Mouse (Mus musculus) adrenal gland, adult 18-20 months (tissue): ENCODE measurements around the gene Slc6a1. TPM values are rescaled to one million over a fixed set of nuclear protein-coding genes. Genes with fewer than 3 reads are reported as not detected.

ENCODE experiments used
- DNase-seq, 2 experiments: peaks; one replicate each; pipeline ENCODE4 v3.0.0; 2021 to 2022; ENCODE audit warnings: low spot score in 2 of 2
- long read RNA-seq, 2 experiments: library from polyadenylated mRNA; stranded (forward); transcript quantifications; one replicate each; pipeline ENCODE4 v2.0.0; 2021
- total RNA-seq, 2 experiments: library from RNA; stranded (reverse); gene quantifications; 1 replicate in 1 of 2; 2 replicates in 1 of 2; pipeline ENCODE4 v1.2.3; 2021

Slc6a1 gene
- not detected for total RNA-seq
- long read RNA-seq, experiment 1 = 0 reads
- long read RNA-seq, experiment 2 = 0 reads

DNA sequence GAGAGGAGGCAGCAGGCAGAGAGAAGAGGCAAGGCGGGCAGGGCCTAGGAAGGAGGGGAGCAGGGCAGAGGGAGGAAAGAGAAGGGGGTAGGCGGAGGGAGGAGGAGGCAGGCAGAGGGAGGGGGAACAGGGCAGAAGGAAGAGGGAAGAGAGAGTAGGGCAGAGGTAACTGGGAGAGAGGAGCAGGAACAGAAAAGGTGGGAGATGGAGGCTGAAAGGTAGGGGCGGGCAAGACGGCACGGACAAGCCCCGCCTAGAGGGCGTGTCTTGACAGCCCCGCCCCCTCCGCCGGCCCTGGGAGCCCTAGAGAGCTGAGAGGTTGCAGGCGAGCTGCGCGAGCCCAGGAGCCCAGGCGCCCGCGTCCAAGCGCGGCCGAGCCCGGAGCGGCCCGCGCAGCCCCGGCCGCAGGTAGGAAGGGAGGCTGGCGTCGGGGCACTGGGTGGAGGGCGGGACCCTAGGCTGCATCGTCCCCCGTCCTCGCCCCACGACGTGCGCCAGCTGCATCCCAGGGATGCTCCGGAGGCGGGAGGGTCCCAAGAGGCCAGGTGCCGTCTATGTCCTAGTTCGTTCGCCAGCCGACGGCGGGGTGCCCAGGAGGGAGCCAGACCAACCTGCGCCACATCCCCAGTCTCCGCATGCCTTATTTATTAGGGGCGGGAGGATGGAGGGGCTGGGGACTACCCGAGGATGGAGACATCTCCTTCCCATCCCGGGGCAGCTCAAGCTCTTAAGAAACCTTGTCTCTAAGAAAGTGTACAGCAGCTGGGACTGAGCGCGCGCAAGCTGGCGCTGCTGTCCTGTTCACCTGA is at the start of gene Slc6a1:
TSS of gene Slc6a1 (plus strand) at position 167 of the 809 bp plus-strand sequence.
- DNase-seq = peak; percentile 20 to 27

DNA sequence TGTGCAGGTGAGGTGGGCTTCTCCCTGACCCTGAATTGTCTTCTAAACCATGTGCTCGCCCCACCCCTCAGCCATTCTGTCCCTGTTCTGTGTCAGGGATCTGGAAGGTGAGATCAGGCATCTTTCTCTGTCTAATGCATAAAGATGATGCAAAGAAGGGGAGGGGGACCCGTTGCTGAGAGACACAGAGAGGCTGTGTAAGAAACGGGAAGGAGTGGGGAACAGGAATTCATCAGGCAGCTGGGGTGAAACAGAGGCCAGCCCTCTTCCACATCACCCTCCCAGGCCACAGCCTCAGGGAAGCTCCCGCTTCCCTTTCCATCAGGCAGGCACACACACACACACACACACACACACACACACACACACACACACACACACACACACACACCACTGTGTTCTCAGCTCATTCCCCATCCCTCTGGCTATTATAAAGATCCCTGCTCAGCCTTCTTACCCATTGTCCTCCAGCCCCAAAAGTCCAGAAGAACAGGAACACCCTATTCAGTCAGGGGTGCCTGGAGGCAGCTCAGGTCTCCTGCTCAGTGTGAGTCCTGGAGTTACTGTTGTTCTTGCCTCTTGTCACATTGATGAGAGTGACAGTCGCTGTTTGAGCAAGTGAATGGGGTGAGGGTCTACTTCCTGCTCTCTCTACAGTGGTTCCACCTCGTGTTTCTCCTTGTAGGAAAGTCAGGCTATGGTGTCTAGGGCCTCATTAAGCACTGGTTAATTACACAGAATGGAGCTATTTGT is 43.4 kb upstream of the Slc6a1 start:
- no peak for DNase-seq

DNA sequence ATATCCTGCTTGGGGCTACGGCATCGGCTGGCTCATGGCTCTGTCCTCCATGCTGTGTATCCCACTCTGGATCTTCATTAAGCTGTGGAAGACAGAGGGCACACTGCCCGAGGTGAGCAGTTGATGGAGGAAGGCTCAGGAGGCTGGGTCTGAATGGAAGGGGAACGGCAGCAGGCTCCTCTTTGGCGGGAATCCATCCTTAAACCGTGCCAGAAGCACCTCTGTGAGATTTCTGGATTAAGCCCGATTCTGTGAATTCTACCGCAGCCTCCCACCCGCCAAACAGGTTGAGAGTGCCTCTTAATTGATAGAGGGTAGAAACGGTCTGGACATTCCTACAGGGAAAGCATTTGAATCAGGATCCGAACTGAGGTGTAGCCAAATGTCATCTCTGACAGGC is 36.8 kb upstream of the Slc6a1 start:
- DNase-seq = no peak

DNA sequence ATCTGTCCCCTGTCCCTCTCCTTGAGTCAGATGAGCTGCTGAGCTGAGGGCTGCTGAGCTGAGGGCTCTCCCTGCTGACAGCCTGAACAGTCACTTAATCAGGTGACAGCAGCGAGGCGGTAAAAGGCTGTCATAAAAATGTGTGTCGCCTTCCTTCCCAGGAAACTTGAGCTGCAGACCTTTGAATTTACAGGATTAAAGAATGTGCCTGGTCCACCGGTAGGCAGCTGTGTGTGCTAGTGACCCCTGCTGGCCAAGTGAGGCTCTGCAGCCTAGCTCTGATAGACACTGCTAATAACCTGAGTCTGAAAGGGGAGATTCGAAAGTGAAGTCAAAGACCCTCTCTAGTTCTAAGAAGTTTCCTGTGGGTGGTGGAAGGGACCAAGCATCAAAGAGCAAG is 32.1 kb upstream of the Slc6a1 start:
- DNase-seq = peak; percentile 70 to 73

DNA sequence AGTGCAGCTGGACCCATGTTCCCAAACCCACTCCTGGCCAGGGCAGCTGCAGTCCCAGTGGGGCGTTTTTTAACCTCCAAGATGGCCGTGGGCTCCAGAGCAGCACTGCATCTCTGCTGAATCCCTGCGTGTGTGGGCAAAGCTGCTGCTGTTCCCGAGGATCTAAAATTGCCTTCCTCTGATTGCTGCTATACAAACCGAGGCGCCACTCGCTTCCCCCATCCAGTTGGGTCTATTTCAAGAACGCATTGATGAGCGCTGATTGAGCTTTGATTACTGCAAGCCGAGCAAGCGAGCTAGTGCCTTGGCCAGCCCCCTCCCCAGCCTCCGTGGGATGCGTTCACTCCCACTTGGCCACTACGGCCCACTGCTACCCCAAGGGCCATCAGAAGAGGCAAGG is 27.5 kb upstream of the Slc6a1 start:
- no peak for DNase-seq

DNA sequence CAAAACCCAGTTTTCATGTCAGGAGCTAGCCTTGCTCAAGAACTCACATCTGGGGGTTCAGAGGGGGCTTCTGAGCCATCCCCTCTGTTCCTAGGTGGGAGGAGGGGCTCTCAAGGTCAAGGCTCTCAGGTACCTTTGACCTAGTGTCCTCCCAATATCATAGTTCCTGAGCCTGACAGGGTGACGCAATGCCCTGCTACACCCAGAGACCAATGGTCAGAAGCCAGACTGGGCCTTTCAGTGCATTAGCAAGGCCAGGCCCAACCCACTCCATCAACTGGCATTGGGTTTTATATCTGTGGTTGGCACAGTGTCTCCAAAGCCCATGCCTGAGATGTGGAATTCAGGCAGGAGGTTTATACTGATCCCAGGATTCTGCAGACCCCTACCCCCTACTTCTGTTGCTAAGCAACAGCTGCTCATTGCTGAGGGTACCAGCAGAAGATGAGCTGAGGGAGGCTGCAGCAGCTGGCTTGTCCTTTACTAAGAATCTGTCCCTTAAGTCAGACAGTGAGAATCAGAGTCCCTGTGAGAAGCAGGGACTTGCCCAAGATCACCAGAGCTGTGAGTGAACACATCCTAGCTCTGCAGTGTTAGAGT is 24.6 kb upstream of the Slc6a1 start:
- no peak for DNase-seq

DNA sequence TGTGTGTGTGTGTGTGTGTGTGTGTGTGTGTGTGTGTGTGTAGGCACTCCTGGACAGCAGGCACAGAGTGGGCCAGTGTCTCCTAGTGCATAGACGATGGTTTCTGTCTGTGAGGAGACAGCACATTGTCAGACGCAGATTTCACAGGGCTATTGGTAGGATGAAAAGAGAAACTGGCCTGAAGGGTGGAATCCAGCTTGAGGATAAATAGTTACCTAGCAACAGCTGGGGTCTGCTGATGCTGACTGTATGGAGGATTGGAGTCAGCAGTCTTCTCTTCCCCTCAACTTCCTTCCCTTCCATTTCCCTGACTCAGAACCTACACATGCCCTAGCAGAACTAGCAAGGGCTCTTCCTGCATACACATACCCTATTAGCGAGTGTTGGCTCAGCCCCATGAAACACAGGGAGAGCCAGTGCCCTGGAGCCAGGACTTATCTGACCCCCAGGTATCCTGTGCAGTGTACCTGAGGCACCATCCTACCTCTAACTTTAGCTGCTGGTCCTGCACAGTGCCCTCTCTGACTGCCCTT is 23.7 kb upstream of the Slc6a1 start:
- DNase-seq = no peak

DNA sequence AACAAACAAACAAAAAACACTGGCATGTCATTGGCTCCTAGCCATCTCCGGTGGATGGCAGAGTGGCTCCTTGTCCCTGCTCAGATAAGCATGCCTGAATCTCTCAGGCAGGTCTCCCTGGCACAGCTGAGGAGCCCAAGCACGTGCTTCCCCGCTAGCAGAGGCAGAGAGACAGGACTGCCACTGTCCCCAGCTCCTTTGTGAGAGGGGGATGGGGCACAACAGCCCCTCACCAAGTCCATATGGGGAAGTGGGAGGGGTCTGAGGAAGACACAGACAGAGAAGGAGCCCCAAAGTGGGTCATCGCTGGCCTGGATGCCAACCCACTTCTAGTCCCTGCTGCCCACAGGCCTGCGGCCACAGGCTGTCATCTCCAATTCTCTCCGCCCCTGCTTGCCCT is 20.8 kb upstream of the Slc6a1 start:
- no peak for DNase-seq

DNA sequence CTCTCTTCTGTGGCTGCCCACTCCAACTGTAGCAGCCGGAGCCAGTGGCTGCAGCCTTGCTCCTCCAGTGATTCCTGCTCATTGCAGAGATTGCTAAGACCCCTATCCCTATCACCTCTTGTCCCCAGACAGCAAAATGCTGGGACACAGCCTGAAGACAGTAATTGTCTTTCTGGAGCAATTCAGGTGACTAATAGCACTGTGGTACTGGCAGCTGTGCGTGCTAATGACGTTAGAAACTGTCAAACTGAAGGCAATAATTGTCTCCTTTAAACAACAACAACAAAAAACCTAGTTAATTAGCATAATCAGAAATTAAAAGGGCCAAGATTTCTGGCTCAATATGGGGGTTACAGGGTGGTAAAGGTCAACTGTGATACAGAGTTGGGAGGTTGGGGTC is 18.4 kb upstream of the Slc6a1 start:
- DNase-seq = no peak

DNA sequence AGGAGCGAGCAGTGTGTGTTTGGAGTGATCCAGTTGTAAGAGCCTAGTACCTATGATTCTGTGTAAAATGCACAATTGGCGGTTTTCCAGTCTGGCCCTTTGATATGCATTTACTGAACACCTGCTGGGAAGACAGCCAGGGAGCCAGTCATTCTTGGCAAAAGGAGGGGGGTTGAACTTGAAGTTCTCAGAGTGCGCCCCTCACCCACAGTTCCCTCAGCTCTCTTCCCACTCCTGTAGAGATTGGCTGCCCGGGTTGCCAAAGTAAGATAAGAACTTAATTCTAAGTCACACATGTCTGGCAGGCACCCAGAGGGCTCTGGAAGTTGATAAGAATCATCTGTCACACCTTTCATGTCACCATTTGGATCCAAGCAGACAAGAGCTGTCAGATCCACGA is 18.0 kb upstream of the Slc6a1 start:
- no peak for DNase-seq

DNA sequence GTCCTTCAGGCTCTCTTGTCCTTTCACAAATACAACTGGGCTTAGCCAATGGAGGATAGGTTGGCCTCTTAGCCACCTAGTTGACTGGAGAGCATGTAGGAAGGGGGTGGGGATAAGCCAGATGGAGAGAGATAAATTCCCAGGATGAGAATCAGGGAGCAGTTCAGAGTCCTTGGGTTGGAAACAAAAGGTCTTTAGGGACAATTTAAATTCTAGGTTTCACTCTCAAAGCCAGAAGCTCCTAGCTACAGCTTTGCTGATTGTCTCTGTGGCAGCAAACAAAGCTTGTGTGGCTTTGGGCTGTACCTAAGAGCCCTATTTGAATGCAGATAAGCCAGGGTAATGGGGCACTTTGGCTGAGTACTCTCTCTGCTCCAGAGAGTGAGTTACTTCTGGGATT is 16.2 kb upstream of the Slc6a1 start:
- DNase-seq = no peak

DNA sequence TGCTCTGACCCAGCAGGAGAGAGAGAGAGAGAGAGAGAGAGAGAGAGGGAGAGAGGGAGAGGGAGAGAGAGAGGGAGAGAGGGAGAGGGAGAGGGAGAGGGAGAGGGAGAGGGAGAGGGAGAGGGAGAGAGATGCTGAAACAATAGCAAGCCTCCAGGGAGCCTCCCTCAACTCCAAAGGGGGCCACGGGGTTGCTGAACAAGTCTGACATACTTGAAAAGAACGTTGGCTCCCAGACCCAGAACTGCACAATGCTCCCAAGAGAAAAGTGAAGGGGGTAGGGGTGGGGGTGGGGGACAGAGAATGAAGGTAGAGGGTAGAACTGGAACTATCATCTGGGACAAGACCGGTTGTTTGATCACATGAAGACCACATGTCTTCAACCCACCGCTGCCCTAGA is 14.5 kb upstream of the Slc6a1 start:
- no peak for DNase-seq

DNA sequence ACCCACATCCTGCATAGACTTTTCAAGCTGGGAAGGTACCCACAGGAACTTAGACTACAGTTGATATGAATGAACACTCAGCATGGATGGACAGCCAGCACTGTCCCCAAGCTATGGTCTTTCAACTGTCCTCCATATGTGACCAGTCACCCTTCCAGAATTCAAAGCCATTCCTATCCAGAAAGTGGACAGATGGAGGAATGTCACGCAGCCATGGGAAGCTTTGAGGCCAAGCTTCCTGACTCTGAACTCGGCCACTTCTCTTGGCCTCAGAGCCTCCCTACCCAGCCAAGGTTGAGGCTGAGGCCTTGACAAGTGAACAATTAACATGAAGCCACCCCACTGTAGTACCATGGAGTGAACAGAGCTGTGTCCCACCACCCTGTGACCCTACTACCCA is 12.8 kb upstream of the Slc6a1 start:
- no peak for DNase-seq

DNA sequence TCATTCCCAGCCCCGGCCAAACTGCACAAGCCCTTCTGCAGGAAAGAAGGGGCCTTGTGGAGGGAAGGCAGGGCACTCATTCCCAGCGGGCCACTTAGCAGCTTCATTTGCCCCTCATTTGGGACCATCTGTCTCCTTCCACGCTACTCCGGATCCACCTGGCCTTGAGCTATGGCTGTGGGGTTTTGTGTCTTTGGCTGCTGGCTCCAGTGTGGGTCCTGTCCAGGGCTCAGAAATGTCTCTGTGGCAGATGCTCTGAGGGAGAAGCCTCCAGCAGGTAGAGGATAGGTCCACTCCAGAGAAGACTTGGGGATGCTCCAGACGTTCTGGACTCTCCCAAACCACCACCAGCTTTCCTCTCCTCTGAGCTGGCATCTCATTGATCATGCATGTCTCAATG is 11.6 kb upstream of the Slc6a1 start:
- DNase-seq = no peak

DNA sequence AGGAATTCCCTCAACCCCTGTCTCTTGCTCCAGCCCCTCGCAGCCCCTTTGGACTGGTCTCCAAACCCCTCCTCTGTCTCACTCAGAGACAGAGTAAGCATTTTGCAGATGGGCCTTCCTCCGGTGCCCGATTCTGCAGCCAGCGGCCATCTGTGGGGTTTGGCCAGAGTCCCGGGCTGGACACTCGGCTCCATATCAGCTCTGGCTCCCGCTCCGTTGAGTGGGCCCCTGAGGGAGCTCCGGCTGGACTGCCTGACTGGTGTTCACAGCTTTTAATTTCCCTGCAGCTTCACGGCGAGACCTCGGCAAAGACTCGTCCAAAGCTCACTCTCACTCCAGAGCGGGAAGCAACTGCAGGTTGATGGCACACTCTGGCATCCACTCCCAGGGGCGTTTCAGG is 10.2 kb upstream of the Slc6a1 start:
- no peak for DNase-seq

DNA sequence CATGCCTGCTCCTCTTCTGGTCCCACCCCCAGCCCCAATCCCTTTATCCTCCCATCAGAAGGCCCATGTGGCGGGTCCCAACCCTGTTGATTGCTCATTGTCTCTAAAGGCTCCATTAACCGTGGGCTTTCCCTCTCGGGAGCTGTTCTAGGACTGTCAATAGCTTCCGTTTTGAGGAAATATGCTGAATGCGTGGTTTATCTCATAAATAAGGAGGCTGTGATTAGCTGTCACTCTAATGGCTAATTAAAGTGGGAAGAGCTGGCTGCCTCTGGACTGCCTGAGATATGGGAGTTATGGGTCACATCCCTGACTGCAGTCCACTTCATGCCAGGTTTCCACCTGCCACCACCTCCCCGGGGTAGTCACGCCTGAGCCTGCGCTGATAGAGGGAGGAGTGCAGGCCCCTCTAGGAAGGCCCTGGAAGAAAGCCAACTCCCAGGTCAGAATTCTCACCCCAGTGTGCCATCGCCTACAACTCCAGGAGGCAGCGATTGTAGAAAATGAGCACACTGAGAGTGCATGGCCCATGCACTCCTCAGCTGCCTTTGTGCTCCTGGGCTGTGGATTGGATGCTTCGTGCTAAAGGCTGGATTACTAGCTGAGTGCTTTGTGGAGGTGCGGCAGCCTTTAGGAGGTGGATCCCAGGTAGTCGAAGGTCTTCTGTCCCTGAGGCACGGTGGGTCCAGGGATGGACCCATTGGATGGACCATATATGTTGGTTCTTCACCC is 8.3 kb upstream of the Slc6a1 start:
- no peak for DNase-seq

DNA sequence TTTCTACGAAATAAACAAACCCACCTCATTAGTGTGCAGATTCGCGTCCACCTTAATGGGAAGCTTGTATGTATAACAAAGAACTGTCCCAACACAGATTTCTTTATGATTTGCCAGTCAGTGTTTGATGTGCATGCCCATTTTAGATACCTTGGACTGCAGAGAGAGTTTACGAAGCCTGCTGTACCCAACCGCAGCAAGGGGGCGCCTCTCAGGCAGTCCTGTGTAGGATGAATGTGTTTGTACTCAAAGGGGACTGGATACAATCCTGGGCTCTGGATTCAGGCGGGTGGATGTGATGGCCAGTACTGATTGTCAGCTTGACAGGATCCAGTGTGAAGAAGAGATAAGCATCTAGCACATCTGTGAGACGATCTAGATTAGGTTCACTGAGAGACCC is 6.6 kb upstream of the Slc6a1 start:
- DNase-seq = no peak

DNA sequence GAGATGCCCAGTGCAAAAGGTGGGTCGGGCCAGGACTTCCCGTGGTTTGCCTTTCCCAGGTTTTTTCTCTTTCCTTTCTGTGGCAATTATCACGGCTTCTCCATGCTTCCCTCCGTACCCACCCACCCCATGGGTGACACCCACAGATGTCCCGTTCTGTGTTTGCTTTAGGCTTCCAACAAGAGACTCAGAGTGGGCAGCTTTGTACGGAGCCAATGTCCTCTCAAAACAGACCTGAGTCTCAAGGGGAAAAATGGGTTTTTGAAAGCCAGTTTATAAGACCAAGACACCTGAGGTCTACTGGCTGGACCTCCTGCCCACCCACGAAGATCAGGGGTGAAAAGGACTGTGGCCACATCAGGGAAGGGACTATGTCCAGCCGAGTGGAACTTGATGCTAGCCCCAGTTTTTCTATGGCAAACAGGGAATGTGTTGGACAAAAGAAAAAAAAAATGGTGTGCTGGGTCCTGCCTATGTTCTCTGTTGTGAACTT is 889 bp downstream of the Slc6a1 start:
- no peak for DNase-seq

DNA sequence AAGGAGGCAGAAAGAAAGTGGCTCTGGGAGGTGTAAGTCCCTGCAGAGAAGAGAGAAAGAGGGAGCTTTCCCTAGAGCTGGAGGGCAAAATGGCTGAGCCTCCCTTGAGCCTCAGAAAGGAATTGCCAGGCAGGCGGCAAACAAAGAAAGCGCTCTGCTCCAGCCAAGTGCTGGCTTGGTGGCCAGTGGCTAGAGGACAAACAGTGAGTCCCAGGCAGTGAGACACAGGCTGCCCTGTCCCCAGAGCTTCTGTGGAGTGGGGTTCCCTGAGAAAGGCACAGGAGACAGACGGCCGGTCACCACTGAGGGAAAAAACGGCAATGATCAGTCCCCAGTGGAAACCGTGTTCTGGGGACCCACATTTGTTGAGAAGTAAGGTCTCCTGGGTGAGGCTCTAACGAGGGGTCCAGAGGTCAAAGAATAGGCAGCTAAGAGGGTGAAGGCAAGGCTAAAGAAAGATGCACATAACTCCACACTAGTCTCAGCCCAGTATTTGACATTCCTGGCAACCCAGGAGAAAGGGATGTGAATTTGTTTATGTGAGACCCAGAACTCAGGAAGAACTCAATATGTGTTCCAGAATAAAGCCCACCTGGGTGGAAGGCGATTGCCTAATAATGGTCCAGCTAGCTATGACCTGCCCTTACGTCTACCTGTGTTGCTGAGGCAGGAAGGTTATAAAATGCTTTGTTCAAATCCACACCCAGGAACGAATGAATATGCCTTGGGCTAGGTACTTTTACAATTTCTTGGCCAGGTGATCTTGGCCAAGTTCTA is 1.7 kb downstream of the Slc6a1 start:
- no peak for DNase-seq

DNA sequence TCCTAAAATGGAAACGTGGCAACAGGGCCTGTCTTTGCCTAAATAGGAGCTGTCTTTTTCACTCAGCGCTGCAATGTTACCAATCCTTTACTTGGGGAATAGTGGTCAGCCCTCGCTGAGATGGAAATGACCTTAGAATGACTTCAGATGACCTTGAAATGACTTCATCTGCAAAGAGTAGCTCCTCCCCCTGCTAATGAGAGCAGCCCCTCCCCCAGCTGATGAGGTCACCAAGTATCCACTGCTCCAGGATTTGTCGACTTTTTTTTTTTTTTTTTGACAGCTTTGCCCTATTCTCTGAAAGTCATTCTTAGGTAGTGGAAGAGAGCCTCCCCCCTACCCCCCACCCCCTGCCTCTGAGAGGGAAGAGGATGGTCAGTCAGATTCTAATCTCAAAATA is 3.0 kb downstream of the Slc6a1 start:
- DNase-seq = no peak
